Mouse (Mus musculus) cortical plate, adult 2 months (tissue): ENCODE data around the gene Pde6h. TPM values are rescaled to one million over a fixed set of nuclear protein-coding genes. Genes with fewer than 3 reads are reported as not detected.
"Not testable (repeated sequence)": the region's sequence is repeated elsewhere in the genome, so short reads cannot be mapped to it uniquely, and the experiment has no call there.

Experiments
- H3K27ac ChIP-seq: fragments of 200-500 bp; 2 replicates; pipeline ENCODE4 v1.5.1; 2012; ENCODE audit warnings: low read length, control low read depth, inconsistent platforms; ENCODE audit not compliant: insufficient read depth
- H3K4me1 ChIP-seq: fragments of 200-500 bp; 2 replicates; pipeline ENCODE4 v1.6.1; 2011; ENCODE audit warnings: low read length; ENCODE audit not compliant: control insufficient read depth, insufficient read depth
- H3K4me3 ChIP-seq: fragments of 200-500 bp; 2 replicates; pipeline ENCODE4 v1.5.1; 2011; ENCODE audit warnings: mild to moderate bottlenecking, low read length, control low read depth; ENCODE audit not compliant: insufficient read depth
- CTCF ChIP-seq: fragments of 200-500 bp; IDR thresholded peaks from 2 replicates; pipeline ENCODE4 v1.5.1; 2011; ENCODE audit warnings: mild to moderate bottlenecking, control low read depth, low read length; ENCODE audit not compliant: insufficient read depth; ENCODE audit errors: extremely low read depth
- POLR2A ChIP-seq: fragments of 200-500 bp; IDR thresholded peaks from 2 replicates; pipeline ENCODE4 v1.6.1; 2011; ENCODE audit warnings: mild to moderate bottlenecking, low read length, control low read depth; ENCODE audit not compliant: insufficient read depth; ENCODE audit errors: extremely low read depth
- polyA plus RNA-seq: library from polyadenylated mRNA; depleted of rRNA; stranded (reverse); fragments of >200 nt; gene quantifications from 2 replicates; pipeline ENCODE4 v1.2.3, GENCODE M21; 2012

The Pde6h gene
- polyA plus RNA-seq, 1 experiment, result 0.46 TPM

DNA sequence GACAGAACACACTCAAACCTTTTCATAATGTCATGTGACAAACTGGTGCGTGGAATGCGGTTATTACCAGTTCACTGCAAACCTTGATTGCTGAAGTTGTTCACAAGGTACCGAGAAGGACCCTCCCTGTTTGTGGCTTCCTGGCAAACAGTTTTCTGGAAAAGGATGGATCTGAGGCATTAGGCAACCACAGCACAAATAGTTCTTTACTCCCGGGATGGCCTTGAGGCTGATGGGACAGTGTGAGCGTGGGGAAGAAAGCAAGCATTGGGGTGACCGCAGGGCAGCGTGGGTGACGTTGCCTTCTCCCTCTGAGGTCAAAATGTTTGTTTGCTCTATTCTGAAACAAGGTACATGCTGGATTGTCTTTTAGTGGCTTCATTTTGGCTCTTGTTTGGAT is 31.1 kb downstream of the Pde6h start:
- no peak overlapping the region for H3K27ac ChIP-seq
- TF ChIP-seq POLR2A (no peak), CTCF (no peak)
- H3K4me3 ChIP-seq, result no peak overlapping the region
- H3K4me1 ChIP-seq, result no peaks in the 10 kb centered on the region

DNA sequence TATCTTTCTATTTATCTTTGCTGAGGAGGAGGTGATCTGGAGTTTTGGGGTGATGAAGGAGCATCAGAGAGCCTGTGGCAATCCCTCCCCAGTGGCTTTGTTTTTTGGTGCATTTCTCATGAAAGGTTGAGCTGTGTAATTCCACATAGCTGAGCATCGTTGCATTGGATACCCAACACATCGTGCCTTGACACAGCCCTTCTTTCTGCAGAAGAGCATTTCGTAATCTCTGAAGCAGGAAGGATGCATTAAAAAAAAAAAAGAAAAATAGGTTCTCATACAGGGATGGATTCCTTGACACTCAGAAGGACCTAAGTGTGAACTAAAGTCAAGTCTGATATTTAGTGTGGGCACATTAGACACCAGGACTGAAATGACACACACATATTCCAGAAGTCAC is 31.6 kb downstream of the Pde6h start:
- Histone ChIP-seq H3K27ac (no peak overlapping the region), H3K4me3 (no peak overlapping the region), H3K4me1 (no peaks in the 10 kb centered on the region)
- TF ChIP-seq POLR2A (no peak), CTCF (no peak)

DNA sequence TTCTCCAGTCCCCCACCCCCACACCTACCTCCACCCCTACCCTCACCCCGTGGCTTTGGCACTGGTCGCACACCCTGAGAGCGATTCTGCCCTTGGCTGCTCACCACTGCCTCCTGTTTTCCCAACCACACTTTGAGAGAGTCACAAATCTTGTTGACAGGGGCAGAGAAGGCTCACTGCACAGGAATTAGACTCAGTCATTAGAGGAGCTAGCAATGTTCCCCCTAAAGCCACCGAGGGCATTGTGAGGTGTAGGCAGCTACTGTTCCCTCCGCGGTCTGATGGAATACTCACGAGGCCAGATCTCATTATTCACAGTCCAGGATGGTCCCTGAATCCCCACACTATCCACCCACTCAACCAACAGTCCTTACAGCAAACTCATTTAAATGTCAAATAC is 33.4 kb downstream of the Pde6h start:
- TF ChIP-seq POLR2A (no peak), CTCF (no peak)
- Histone ChIP-seq H3K27ac (no peak overlapping the region), H3K4me1 (no peaks in the 10 kb centered on the region)

DNA sequence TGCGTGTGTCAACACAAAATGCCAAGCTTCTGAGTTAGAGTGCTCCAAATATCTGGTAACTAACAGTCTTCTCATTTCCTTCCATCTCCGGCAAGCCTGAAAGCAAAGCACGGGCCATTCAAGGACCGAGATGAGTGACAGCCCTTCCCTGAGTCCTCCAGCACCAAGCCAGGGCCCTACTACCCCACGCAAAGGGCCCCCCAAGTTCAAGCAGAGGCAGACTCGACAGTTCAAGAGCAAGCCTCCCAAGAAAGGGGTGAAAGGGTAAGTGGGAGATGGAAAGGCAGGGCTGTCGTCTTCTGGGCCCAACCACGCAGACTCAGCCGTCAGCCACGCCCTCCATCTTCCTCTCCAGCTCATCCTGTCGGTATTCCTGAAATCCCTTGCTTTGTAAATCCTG is 35.5 kb downstream of the Pde6h start:
- Histone ChIP-seq H3K27ac (no peak overlapping the region), H3K4me3 (no peak overlapping the region), H3K4me1 (no peaks in the 10 kb centered on the region)
- TF ChIP-seq POLR2A, result no peak
- no peak for TF ChIP-seq CTCF

More for the DNA sequence above, 33.4 kb downstream of the Pde6h start:
- H3K4me3 ChIP-seq, result no peak overlapping the region

DNA sequence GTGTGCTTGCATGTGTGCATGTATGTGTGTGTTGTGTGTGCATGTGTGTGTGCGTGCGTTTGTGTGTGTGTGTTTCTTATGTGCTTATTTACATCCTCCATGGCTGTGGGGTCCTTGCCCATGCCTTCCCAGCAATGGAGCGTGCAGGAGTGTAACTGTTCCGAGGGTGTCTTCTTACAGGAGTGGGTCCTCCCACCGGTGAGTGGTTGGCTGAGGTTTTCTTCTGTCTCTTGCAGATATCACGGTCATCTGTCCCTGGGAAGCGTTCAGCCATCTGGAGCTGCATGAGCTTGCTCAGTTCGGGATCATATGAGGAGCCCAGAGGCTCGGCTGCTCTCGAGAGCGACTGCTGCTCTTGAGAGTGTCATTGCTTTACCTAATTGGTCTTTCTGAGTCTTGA is 39.3 kb downstream of the Pde6h start:
- Histone ChIP-seq H3K27ac (no peak overlapping the region), H3K4me3 (no peak overlapping the region), H3K4me1 (peaks cover 4% of the 10 kb centered on the region; the same call in 1 of the 2 replicates)
- TF ChIP-seq POLR2A (no peak), CTCF (no peak)

DNA sequence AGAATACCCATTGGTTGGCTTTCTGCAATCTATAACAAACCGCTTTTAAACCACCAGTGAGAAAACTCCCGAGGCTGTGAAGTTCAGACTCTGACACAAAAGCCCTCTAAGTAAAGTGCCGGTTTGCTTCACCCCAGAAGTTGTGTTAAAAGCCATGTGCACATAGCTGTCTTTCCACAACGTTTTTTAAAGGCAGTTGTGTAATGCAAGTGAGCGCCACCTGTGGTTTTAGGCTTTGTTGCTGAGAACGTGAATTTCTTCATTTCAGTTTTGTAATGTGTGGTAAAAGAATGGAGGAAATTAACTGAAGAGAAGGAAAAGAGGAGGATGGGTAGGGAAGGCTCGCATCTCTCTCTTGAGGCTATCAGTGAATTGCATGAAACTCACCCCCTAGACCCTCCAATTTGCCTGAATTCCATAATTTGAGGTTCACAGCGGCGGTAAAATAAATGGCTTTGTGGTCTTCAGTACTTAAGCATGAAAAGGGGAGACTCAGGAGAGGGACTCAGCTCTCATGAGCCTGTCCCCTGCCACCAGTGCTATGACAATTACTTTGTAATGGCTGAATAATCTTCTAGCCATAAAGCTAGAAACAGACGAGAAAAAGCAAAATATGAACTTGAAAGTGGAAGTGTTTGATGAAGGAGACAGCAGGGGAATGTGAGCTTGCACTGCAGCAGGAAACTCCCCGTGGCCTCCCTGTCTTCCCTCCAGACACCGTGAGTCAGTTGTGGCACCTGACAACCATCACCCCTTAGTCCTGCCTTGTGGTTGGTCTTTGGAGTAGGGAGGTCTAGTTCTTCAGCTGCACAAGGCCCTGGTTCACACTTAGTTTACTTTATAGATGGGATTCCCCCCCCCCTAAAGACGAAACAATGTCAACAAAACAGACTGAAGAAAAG is 41.2 kb downstream of the Pde6h start:
- Histone ChIP-seq H3K4me3 (no peak overlapping the region), H3K4me1 (peaks cover 4% of the 10 kb centered on the region; the same call in 1 of the 2 replicates), H3K27ac (no peak overlapping the region)
- TF ChIP-seq CTCF (no peak), POLR2A (no peak)

DNA sequence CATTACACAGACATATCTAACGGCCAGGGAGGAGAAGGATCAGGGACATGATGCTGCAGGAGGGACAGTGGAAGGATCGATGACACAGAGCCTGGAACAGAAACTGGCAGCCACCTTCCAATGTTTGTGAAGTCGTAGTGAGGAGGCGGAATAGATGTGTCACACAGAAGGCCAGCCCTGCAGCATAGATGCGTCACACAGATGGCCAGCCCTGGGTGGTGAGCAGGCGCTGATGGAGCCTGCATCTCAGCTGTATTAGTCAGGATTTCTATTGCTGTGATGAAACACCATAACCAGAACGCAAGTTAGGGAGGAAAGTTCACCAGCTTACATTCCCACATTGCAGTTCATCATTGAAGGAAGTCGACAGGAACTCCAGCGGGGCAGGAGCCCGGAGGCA is 42.3 kb downstream of the Pde6h start:
- TF ChIP-seq POLR2A, result no peak
- TF ChIP-seq CTCF, result no peak
- H3K4me3 ChIP-seq, result no peak overlapping the region
- peaks cover 4% of the 10 kb centered on the region; the same call in 1 of the 2 replicates for H3K4me1 ChIP-seq
- no peak overlapping the region for H3K27ac ChIP-seq

DNA sequence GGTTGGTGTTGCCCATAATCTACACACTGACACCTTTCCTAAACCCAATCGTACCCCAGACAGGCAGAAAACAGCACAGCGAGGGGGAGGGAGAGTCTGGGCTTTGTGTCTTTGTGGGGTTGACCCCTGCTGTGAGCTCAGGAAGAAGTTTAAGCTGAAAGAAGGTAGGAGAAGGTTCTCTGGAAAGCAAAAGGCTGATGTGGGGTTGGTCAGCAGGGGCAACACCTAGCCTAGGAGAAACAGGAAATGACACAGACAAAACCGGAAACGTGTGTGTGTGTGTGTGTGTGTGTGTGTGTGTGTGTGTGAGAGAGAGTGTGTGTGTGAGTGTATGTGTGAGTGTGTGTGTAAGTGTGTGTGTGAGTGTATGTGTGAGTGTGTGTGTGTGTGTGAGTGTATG is 43.8 kb downstream of the Pde6h start:
- Histone ChIP-seq H3K4me1 (peaks cover 4% of the 10 kb centered on the region; the same call in 1 of the 2 replicates), H3K4me3 (no peak overlapping the region), H3K27ac (no peak overlapping the region)
- TF ChIP-seq POLR2A (no peak), CTCF (no peak)

DNA sequence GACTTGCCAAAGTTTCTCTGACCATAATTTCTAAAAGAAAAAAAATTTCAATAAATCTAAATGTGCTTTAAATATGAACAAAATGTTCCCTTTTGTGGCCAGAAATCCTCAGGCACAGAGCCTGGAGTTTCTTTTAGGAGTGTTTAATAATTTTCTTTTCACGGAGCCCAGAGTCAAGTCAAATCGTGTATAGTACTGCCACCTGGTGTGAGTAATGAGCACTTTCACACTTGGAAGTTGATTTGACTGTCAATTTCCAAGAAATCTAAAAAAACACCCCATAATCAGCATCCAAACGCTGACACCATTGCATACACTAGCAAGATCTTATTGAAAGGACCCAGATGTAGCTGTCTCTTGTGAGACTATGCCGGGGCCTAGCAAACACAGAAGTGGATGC is 45.2 kb downstream of the Pde6h start:
- not testable (repeated sequence) for H3K4me3 ChIP-seq, H3K27ac ChIP-seq, H3K4me1 ChIP-seq
- peak; percentile 35; the same call in 1 of the 2 replicates for TF ChIP-seq CTCF
